Mouse (Mus musculus) heart, postnatal 0 days (tissue): Measurements from ENCODE around the gene Syce1.

ENCODE experiments used
- CTCF ChIP-seq: IDR thresholded peaks from 2 replicates; pipeline ENCODE4 v1.5.1; 2016; ENCODE audit warnings: antibody characterized with exemption, control low read depth, low read depth
- EP300 ChIP-seq: IDR thresholded peaks from 2 replicates; pipeline ENCODE4 v1.6.1; 2016; ENCODE audit warnings: antibody characterized with exemption, low read depth

- TF ChIP-seq EP300 (no peak), CTCF (no peak)
Measured at GRCm38 (mm10) chr7:140747402-140747801, 40.2 kb downstream of the Syce1 start.
